Mouse (Mus musculus): Measurements from ENCODE around the gene Ppp2ca. TPM values are rescaled to one million over a fixed set of nuclear protein-coding genes. Genes with fewer than 3 reads are reported as not detected.
A peak's percentile ranks its signal among the peaks of the same experiment; 100 is the strongest.
"Not testable (repeated sequence)": the region's sequence is repeated elsewhere in the genome, so short reads cannot be mapped to it uniquely, and the experiment has no call there.

The Ppp2ca gene
- polyA plus RNA-seq, 1 experiment from 2014 or later, result 108 TPM

DNA sequence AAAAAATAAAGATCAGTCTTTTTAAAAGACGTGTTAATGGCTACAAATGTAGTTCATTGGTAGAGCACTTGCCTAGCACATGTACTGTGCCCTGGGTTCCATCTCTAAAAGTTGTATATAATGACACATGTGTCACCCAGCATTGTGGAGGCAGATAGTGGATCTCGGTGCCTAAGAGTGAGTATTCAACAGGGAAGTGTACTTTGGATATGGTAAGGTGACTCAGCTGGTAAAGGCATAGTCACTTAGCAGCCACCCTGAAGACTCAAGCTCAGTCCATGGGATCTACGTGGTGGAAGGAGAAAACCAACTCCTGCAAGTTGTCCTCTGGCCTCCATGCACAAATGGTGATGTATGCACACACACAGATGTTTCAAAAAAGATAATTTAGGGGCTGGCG lies 26.0 kb downstream of the Ppp2ca start:
- H3K4me2 ChIP-seq, result no peak overlapping the region
- H3K36me3 ChIP-seq (ENCODE audit: poor library complexity, severe bottlenecking), result peaks cover 67% of the 10 kb centered on the region
- ATAC-seq, result no peak
- 0 out of 2 replicates have a peak, but pooled peaks cover 4% of the 10 kb centered on the region for H3K4me1 ChIP-seq
- WGBS, result 95% methylated on average over 4 of the region's 4 CpGs
- no peak overlapping the region for H3K9ac ChIP-seq
- no peak overlapping the region for H3K27ac ChIP-seq
- H3K9me3 ChIP-seq (replicated peaks), result no peaks in the 10 kb centered on the region
- H3K4me3 ChIP-seq, result no peak overlapping the region
- no peaks in the 10 kb centered on the region for H3K27me3 ChIP-seq

GRCm38 (mm10) chr11:52127169-52127568 lies 28.7 kb downstream of the Ppp2ca start:
- no peak overlapping the region for H3K27ac ChIP-seq
- 0 out of 2 replicates have a peak, but pooled peaks cover 4% of the 10 kb centered on the region for H3K4me1 ChIP-seq
- no peak overlapping the region for H3K4me3 ChIP-seq
- no peak overlapping the region for H3K4me2 ChIP-seq
- no peak for ATAC-seq
- no peaks in the 10 kb centered on the region for H3K9me3 ChIP-seq (replicated peaks)
- no peak overlapping the region for H3K9ac ChIP-seq
- no peaks in the 10 kb centered on the region for H3K27me3 ChIP-seq
- H3K36me3 ChIP-seq (ENCODE audit: poor library complexity, severe bottlenecking), result peaks cover 42% of the 10 kb centered on the region
- WGBS, result 68% methylated on average over 3 of the region's 3 CpGs

DNA sequence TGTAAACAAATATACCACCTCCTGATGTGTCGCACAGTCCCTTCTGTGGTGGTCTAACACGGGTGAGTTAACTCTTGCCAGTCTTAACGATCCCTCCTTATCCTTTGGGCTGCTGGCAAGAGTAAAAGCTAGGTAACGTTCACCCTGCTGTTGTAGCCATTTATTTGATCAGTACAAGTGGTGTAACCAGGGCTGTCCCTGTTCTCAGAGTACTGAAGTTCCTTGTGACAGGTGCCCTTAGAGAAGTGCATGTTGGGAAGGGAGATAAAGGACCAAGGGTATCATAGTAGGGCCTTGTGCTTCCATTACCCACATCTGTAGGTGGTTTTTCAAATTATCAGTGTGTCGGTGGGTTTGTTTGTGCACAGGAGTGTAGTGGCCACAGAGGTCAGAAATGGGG lies 29.3 kb downstream of the Ppp2ca start:
- Histone ChIP-seq H3K9ac (no peak overlapping the region), H3K4me3 (no peak overlapping the region), H3K4me1 (0 out of 2 replicates have a peak, but pooled peaks cover 4% of the 10 kb centered on the region), H3K9me3 (replicated peaks) (no peaks in the 10 kb centered on the region), H3K36me3 (ENCODE audit: poor library complexity, severe bottlenecking) (peaks cover 36% of the 10 kb centered on the region), H3K4me2 (no peak overlapping the region), H3K27me3 (no peaks in the 10 kb centered on the region), H3K27ac (no peak overlapping the region)
- 74% methylated on average over 5 of the region's 5 CpGs for WGBS
- no peak for ATAC-seq

DNA sequence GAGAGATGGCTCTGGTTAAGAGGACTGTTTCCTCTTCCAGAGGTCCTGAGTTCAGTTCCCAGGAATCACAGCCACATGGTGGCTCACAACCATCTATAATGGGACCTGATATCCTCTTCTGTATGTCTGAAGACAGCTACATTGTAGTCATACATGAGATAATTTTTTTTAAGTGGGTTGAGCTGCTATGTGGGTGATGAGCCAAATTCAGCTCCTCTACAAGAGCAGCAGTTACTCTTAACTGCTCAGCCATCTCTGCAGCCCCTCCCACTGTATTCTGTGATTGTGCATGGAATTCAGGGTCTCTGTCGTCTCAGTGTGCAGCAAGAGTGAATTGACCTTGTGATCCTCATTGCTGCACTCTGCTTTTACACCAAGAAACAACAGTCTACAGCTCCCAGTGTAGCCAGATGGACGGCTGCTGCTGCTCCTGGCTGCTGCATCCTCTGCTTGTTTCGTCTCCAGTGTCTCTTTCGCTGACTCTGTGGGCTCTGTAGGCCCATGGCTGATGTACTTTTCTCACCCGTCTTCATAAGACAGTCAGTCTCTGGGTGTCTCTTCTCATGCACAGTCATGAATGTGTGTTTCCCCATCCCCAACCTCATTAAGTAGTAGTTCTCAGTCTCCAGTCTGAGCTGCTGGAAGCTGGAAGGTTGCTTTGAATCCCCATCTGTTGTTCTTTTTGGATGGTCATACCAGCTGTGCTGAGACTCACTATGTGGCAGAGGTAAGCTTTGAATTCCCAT lies 30.0 kb downstream of the Ppp2ca start:
- no peak overlapping the region for H3K27ac ChIP-seq
- no peak overlapping the region for H3K9ac ChIP-seq
- ATAC-seq, result peak; percentile 10; the same call in 1 of the 2 replicates
- H3K4me2 ChIP-seq, result no peak overlapping the region
- no peaks in the 10 kb centered on the region for H3K27me3 ChIP-seq
- no peaks in the 10 kb centered on the region for H3K9me3 ChIP-seq (replicated peaks)
- H3K4me3 ChIP-seq, result no peak overlapping the region
- peaks cover 30% of the 10 kb centered on the region for H3K36me3 ChIP-seq (ENCODE audit: poor library complexity, severe bottlenecking)
- WGBS, result 68% methylated on average over 5 of the region's 5 CpGs
- H3K4me1 ChIP-seq, result 0 out of 2 replicates have a peak, but pooled peaks cover 4% of the 10 kb centered on the region

DNA sequence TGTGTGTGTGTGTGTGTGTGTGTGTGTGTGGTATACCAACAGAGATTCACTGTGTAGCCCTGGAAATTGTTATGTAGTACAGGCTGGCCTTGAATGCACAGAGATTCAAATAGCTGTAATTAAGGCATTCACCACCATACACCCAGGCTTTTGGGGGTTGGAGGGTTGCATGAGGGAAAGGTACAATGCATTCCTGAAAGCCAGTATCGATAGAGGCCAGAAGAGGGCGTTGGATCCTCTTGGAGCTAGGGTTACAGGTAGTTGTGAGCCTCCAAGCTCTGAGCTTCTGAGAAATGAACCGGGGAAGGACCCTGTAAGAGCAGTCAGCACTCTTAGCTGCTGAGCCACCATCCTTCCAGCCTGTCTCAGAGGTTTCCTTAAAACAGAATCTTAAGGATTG lies 30.7 kb downstream of the Ppp2ca start:
- Histone ChIP-seq H3K4me2 (no peak overlapping the region), H3K4me1 (0 out of 2 replicates have a peak, but pooled peaks cover 4% of the 10 kb centered on the region), H3K36me3 (ENCODE audit: poor library complexity, severe bottlenecking) (peaks cover 24% of the 10 kb centered on the region), H3K9ac (no peak overlapping the region), H3K9me3 (replicated peaks) (peaks cover 5% of the 10 kb centered on the region), H3K4me3 (no peak overlapping the region), H3K27ac (peak overlapping the region; percentile 25; the same call in 1 of the 2 replicates), H3K27me3 (no peaks in the 10 kb centered on the region)
- WGBS, result 27% methylated on average over 3 of the region's 3 CpGs
- no peak for ATAC-seq

DNA sequence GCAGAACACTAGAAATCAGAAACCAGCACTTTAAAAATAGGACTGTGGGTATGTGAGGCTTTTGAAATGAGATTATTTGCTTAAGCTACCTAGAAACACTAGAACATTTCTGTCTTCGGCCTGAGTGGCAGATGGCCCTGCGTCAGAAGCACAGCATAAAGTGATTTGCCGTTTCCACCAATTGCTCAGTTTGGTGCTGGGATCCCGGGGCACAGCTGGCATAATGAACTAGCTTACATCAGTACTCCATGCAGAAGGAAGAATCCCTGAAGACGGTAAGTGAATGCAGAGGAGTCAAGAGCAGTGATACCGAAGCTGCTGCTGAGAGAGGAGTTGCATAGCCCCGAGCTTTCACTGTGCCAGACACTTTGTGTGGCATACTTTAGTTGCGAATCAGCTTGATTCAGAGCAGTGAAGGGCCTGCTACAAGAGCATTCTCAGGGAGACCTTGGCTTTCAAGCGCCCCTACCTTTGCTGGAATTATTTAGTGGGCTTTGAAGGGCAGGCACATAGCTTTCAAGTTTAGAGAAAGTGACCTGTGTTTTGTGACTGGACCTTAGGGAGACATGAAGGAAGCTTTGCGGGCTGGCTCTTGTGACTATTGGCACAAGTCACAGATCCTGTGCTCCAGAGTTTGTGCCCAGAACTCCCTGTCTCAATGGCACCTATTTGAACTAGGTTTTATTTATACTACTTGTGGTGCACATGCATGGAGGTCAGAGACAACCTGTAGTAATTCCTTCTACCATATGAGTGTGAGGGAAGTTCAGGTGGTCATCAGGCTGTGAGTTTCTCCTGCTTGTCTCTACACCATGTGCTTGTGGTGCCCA lies 31.4 kb downstream of the Ppp2ca start:
- Histone ChIP-seq H3K4me1 (0 out of 2 replicates have a peak, but pooled peaks cover 4% of the 10 kb centered on the region), H3K9me3 (replicated peaks) (peaks cover 8% of the 10 kb centered on the region), H3K9ac (no peak overlapping the region), H3K36me3 (ENCODE audit: poor library complexity, severe bottlenecking) (peaks cover 17% of the 10 kb centered on the region), H3K27me3 (no peaks in the 10 kb centered on the region), H3K4me3 (no peak overlapping the region), H3K27ac (peak overlapping the region; percentile 25), H3K4me2 (no peak overlapping the region)
- WGBS, result 75% methylated on average over 10 of the region's 10 CpGs
- no peak for ATAC-seq

DNA sequence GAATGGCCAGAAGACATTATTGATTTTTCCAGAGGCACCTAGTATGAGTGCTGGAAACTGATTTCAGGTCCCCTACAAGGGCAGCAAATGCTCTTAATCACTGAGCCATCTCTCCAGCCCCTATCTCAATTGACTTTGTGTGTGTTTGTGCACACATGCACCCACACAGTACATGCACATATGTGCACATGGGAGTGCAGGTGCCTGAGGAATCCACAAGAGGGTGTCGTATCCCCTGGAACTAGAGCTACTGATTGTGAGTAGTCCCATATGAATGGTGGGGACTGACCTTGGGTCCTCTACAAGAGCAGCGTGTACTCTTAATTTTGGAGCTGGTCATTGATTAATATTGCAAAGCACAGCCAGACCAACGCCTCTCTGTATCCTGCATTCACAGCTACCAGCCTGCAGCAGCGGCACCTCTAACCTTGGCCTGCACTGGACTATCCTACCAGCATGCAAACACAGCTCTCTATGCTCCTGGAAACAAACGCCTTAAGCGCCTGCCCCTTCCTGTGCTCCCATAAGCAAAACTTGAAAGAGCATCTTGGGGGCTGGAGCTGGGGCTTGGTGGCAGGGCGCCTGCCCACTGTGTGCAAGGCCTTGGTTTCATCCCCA lies 32.1 kb downstream of the Ppp2ca start:
- H3K27me3 ChIP-seq, result no peaks in the 10 kb centered on the region
- no peak overlapping the region for H3K4me2 ChIP-seq
- H3K27ac ChIP-seq, result no peak overlapping the region
- WGBS, result 81% methylated on average over 7 of the region's 7 CpGs
- peaks cover 10% of the 10 kb centered on the region for H3K36me3 ChIP-seq (ENCODE audit: poor library complexity, severe bottlenecking)
- H3K4me3 ChIP-seq, result no peak overlapping the region
- H3K4me1 ChIP-seq, result 0 out of 2 replicates have a peak, but pooled peaks cover 4% of the 10 kb centered on the region
- no peak overlapping the region for H3K9ac ChIP-seq
- ATAC-seq, result no peak
- H3K9me3 ChIP-seq (replicated peaks), result peaks cover 15% of the 10 kb centered on the region

DNA sequence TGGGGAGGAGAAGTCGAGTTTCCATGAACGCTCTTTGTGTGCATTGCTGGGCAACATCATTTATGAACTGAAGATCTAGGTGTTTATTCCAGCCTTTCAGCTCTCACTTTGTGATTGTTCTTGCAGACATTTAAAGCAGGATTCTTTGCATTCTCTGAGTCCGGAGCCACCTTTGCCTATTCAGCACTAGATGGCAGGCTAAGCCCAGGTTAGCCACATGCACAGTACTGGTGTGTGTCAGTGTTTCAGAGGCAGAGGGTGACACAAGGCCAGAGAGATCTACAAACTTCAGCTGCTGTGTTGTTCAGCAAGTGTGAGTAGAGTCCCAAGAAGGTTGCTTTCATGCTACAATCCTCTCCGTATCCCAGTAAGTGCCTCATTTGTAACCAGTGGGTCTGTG lies 45.2 kb downstream of the Ppp2ca start:
- WGBS, result 44% methylated on average over 4 of the region's 4 CpGs
- H3K27ac ChIP-seq; H3K27me3 ChIP-seq; H3K4me3 ChIP-seq; ATAC-seq; H3K4me1 ChIP-seq; H3K4me2 ChIP-seq; H3K36me3 ChIP-seq (ENCODE audit: poor library complexity, severe bottlenecking); H3K9ac ChIP-seq; H3K9me3 ChIP-seq (replicated peaks): not testable (repeated sequence)

GRCm38 (mm10) chr11:52145428-52145827 lies 46.9 kb downstream of the Ppp2ca start, which contains the start of gene Olfr1373:
TSS of gene Olfr1373 (minus strand) at chr11:52145528.
- WGBS, result 73% methylated on average over 1 of the region's 1 CpGs
- not testable (repeated sequence) for H3K9me3 ChIP-seq (replicated peaks)

GRCm38 (mm10) chr11:52163926-52164325 lies 65.4 kb downstream of the Ppp2ca start:
- Histone ChIP-seq H3K4me1 (0 out of 2 replicates have a peak, but pooled peaks cover 11% of the 10 kb centered on the region), H3K9ac (no peak overlapping the region), H3K9me3 (replicated peaks) (no peaks in the 10 kb centered on the region), H3K36me3 (ENCODE audit: poor library complexity, severe bottlenecking) (no peaks in the 10 kb centered on the region), H3K27me3 (peaks cover 39% of the 10 kb centered on the region), H3K27ac (no peak overlapping the region), H3K4me2 (no peak overlapping the region), H3K4me3 (no peak overlapping the region)
- 40% methylated on average over 10 of the region's 10 CpGs for WGBS
- no peak for ATAC-seq

More at GRCm38 (mm10) chr11:52145428-52145827, 46.9 kb downstream of the Ppp2ca start, which contains the start of gene Olfr1373:
- H3K4me3 ChIP-seq; H3K4me2 ChIP-seq; H3K36me3 ChIP-seq (ENCODE audit: poor library complexity, severe bottlenecking); H3K9ac ChIP-seq; H3K27me3 ChIP-seq; H3K4me1 ChIP-seq; ATAC-seq; H3K27ac ChIP-seq: not testable (repeated sequence)

DNA sequence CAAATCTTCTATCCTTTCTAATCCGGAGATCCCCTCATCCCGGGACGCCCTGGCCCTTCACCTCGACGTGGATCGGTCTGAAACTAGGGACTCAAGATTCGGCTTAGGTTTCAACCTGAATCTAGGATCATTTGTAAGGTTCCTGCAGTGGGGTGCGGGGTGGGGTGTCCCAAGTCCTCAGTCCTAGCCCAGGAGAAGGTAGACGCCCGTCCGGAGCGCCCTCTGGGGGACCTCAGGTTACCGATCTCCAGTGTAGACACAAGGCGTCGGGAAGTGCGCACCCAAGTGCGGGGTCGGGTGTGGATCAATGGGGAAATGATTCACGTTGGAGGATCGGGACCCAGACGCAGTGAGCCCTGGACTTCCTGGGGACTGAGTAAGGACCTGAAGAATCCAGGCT lies 68.6 kb downstream of the Ppp2ca start:
- no peak for ATAC-seq

More for the DNA sequence above, 68.6 kb downstream of the Ppp2ca start:
- Histone ChIP-seq H3K4me2 (no peak overlapping the region), H3K9me3 (replicated peaks) (no peaks in the 10 kb centered on the region), H3K27me3 (peaks cover 56% of the 10 kb centered on the region), H3K4me3 (no peak overlapping the region; the same call in 1 of the 2 replicates), H3K4me1 (0 out of 2 replicates have a peak, but pooled peaks cover 11% of the 10 kb centered on the region), H3K9ac (no peak overlapping the region), H3K27ac (no peak overlapping the region), H3K36me3 (ENCODE audit: poor library complexity, severe bottlenecking) (no peaks in the 10 kb centered on the region)
- WGBS, result 2% methylated on average over 21 of the region's 21 CpGs

All from forebrain, embryonic 13.5 days (tissue).